Mouse (Mus musculus) right cerebral cortex, adult 18-20 months (tissue): ENCODE results near the gene Trafd1.

Source experiments
- DNase-seq: peaks from one replicate; pipeline ENCODE4 v3.0.0; 2022; ENCODE audit warnings: mixed read lengths

Trafd1 gene

DNA sequence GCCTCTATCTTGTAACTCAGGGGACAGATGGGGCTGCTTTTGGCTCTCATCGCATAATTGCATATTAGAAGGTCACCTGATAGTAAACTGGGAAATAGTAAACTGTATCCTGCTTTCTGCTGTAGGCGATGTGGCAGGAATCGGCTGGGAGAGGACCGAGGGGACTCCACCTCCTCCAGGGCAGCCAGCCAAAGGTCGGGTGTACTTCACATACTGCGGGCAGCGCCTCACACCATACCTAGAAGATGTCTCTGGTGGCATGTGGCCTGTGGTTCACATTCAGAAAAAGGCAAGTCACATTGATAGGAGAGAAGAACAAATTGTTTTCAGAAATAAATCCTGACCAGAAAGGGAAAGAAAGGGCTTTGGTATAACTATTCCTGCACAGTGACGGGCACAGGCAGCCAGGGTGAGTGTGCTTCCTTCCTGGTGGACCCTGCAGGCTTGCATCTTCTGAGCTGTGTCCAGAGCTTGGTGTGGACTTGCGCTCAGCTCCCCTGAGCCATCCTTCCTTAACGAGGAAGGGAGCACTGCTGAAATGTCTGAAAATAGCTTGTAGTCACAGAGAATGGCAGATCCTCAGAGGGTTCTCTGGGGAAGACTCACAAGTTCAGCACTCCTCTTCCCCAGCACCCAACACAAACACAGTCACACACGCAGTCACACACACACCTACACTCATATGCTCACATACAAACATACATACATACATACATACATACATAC, 55.9 kb downstream of the Trafd1 start:
- no peak for DNase-seq

DNA sequence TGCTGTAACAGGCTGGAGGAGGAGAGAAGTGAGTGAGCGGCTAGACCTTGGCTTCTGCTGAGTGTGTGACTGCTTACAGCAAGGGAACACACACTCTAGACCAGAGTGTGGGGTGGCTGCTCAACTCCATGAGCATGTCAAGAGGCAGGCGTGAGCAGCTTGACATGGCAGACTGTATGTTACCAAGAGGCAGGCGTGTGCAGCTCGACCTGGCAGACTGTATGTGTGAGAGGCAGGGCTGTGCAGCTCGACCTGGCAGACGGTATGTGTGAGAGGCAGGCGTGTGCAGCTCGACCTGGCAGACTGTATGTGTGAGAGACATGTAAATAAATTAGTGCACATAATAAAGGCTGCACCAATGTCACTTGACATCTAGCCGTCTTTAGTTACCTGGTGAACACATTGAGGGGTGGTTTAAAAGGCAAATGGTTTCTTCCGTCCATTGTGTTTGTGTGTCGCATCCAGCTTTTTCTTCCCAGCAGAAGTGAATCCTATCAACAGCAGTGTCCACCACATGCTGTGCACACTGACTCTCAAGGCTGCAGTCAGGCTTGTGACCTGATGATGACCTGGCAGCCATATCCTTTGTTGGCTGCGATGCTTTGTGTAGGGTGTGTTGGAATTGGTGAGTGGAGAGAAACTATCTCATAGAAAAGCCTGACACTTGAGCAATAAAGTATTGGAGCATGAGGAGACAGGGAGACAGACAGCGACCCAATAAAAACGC, 59.2 kb downstream of the Trafd1 start:
- no peak for DNase-seq
